Mouse (Mus musculus) embryonic fibroblast, embryonic 13.5 days (primary cell): Measurements from ENCODE around the gene Ttc29.

Experiments
- CTCF ChIP-seq: IDR thresholded peaks from 2 replicates; pipeline ENCODE4 v1.5.1; 2011; ENCODE audit warnings: mild to moderate bottlenecking, control low read depth, low read length, moderate library complexity, borderline replicate concordance; ENCODE audit not compliant: insufficient read depth
- POLR2A ChIP-seq: IDR thresholded peaks from 2 replicates; pipeline ENCODE4 v1.6.1; 2011; ENCODE audit warnings: low read depth, mild to moderate bottlenecking, control low read depth, low read length, moderate library complexity

DNA sequence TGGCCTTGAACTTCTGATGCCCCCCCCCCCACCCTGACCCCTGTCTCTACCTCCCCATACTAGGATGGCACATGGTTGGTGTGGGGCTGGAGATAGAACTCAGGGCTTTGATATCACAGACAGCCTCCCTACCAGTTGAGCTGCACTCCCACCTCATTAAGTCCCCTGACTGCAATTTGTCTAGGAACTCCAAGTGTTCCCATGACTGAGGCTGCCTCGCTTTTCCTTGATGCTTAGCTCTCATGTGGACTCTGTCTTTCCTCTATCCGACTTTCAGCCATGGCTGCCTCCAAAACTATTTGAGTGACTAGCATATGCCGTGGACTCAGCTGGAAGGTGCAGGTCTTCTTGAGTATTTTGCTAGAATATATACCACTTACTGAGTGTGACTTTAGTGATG lies 110.3 kb downstream of the Ttc29 start:
- no peak for TF ChIP-seq CTCF
- no peak for TF ChIP-seq POLR2A
